Mouse (Mus musculus): Measurements from ENCODE around the gene Slc12a7.

DNA sequence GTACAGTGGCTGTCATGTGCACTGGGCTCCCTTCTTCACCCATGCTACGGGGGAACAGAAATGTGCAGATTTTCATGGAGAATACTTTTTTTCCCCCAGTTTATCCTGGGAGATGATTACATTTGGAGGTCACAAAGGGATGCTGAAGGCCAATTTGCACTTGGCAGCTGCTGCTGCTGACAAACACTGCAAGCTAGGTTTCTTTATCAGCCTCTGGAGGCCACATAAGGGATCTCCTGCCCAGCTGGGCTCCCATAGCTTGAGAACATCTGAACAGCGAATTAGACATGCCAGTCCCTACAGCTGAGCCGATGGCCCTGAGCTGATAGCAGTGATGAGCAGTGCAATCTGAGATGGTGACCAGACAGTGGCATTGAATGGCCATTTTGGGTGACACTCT lies 26.7 kb downstream of the Slc12a7 start:
- TF ChIP-seq CTCF (IDR thresholded peaks at IDR 0.05; ENCODE audit: borderline replicate concordance, extremely low read depth, insufficient read depth, insufficient read length) (no peak), POLR2A (IDR thresholded peaks at IDR 0.05; ENCODE audit: borderline replicate concordance, extremely low read depth, insufficient read depth, insufficient read length, poor library complexity, severe bottlenecking) (no peak)
